In the genomic region with DNA sequence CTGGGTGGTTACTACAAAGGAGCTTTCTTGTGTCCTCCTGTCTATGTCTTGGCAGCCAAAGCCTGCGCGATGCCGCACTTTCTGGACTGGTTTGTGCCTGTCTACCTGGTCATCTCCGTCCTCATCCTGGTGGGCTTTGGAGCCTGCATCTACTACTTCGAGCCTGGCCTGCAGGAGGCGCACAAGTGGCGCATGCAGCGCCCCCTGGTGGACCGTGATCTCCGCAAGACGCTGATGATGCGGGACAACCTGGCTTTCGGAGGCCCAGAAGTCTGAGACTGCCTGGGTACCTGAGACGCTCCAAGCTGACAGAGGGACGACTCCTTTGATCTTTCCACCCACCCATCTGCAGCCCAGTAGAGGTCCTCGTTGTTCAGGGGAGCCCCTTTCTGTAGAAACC, we compare ENCODE assay signal across 8 mouse cellular contexts. TPM values are rescaled to one million over a fixed set of nuclear protein-coding genes. Genes with fewer than 3 reads are reported as not detected.
DNase-seq lines count a peak whose midpoint lies in the region; ATAC-seq and TF ChIP-seq lines count a peak whose summit lies in the region.

No protein-coding gene starts in this region.

- H3K9me3 ChIP-seq in intestine, postnatal 0 days (ENCODE audit: control insufficient read depth) = no peaks in the 10 kb centered on the region
- H3K9me3 ChIP-seq in intestine, embryonic 16.5 days (ENCODE audit: control insufficient read depth, low read length) = no peaks in the 10 kb centered on the region
- no peaks in the 10 kb centered on the region for H3K9me3 ChIP-seq in ES-E14 (ENCODE audit: control insufficient read depth, insufficient read depth, low read depth, low read length)

- H3K27me3 ChIP-seq in intestine, postnatal 0 days (replicated peaks; ENCODE audit: control insufficient read depth, insufficient read depth, low read length) = 0 out of 2 replicates have a peak, but pooled peaks cover 13% of the 10 kb centered on the region
- no peaks in the 10 kb centered on the region; the same call in 1 of the 2 replicates for H3K27me3 ChIP-seq in intestine, embryonic 16.5 days (replicated peaks; ENCODE audit: control insufficient read depth, insufficient read depth, low read length)

- in situ Hi-C loops in ES-E14 (cut with MboI; ENCODE audit: low sequenced_read_pairs in 2 of 2, unreplicated experiment in 2 of 2) = no loop called here

- no peak overlapping the region for H3K9ac ChIP-seq in intestine, postnatal 0 days (ENCODE audit: low read depth, low read length)
- H3K9ac ChIP-seq in intestine, embryonic 16.5 days (ENCODE audit: low read depth, low read length) = no peak overlapping the region
- H3K9ac ChIP-seq in ES-E14 (ENCODE audit: insufficient read depth, low read depth, low read length, poor library complexity, severe bottlenecking) = no peak overlapping the region

- H3K4me3 ChIP-seq in intestine, postnatal 0 days (ENCODE audit: low read depth, low read length) = no peak overlapping the region
- H3K4me3 ChIP-seq in intestine, embryonic 16.5 days (ENCODE audit: low read length) = no peak overlapping the region
- peak overlapping the region in 1 of 2 experiments; percentile 14; a peak in 1 of 4 replicates for H3K4me3 ChIP-seq in ES-E14 (ENCODE audit: insufficient read depth in 1 of 2, low read depth in 1 of 2, low read length in 2 of 2, poor library complexity in 1 of 2, severe bottlenecking in 1 of 2)
- no peak overlapping the region for H3K4me3 ChIP-seq in gastrocnemius, adult 2 months

- DNase-seq in ES-E14 (ENCODE audit: low read depth, low spot score) = peak; percentile 85
- peak; percentile 39 for DNase-seq in c-Kit-negative CD71-positive TER-119-positive erythroid progenitor cells, embryonic 14.5 days (ENCODE audit: low read depth, low spot score)
- peak; percentile 59 for DNase-seq in gastrocnemius, adult 2 months
- peak; percentile 81 to 86 for DNase-seq in left cerebral cortex, postnatal 14 days (ENCODE audit: low spot score in 2 of 2)
- DNase-seq in natural killer cell, adult 2 months (ENCODE audit: low spot score in 2 of 2) = peak; percentile 56 to 78
- DNase-seq in thymus, postnatal 0 days (ENCODE audit: low spot score) = peak; percentile 86

- ATAC-seq in intestine, postnatal 0 days = no peak
- no peak for ATAC-seq in intestine, embryonic 16.5 days

- H3K27ac ChIP-seq in intestine, postnatal 0 days (ENCODE audit: low read depth, low read length) = no peak overlapping the region
- no peak overlapping the region for H3K27ac ChIP-seq in intestine, embryonic 16.5 days (ENCODE audit: low read length)
- H3K27ac ChIP-seq in ES-E14 (ENCODE audit: insufficient read depth, low read depth, low read length, poor library complexity, severe bottlenecking) = no peak overlapping the region
- H3K27ac ChIP-seq in gastrocnemius, adult 2 months = no peak overlapping the region

- intact Hi-C loops in gastrocnemius, adult 2 months (cut with DNase I) = no loop called here
- intact Hi-C loops in left cerebral cortex, postnatal 14 days (cut with DNase I) = no loop called here

- no peaks in the 10 kb centered on the region for H3K36me3 ChIP-seq in intestine, postnatal 0 days (ENCODE audit: control insufficient read depth, insufficient read depth)
- no peaks in the 10 kb centered on the region for H3K36me3 ChIP-seq in intestine, embryonic 16.5 days (ENCODE audit: control insufficient read depth, insufficient read depth, low read length)
- no peaks in the 10 kb centered on the region for H3K36me3 ChIP-seq in ES-E14 (ENCODE audit: control insufficient read depth, insufficient read depth, low read length, poor library complexity, severe bottlenecking)

- no peaks in the 10 kb centered on the region for H3K4me1 ChIP-seq in intestine, postnatal 0 days (replicated peaks; ENCODE audit: control insufficient read depth, insufficient read depth, low read length)
- no peaks in the 10 kb centered on the region for H3K4me1 ChIP-seq in intestine, embryonic 16.5 days (ENCODE audit: control insufficient read depth, insufficient read depth, low read length)
- peaks cover 5 to 23% of the 10 kb centered on the region in 2 experiments; a peak in 1 of 4 replicates for H3K4me1 ChIP-seq in ES-E14 (ENCODE audit: control insufficient read depth in 2 of 2, insufficient read depth in 2 of 2, low read length in 2 of 2, poor library complexity in 1 of 2)

- TF ChIP-seq CTCF in intestine, postnatal 0 days (IDR thresholded peaks at IDR 0.05; ENCODE audit: low read depth) = peak; percentile 99
- peak; percentile 88 for TF ChIP-seq CTCF in gastrocnemius, adult 2 months (IDR thresholded peaks at IDR 0.05)

- 13% methylated on average over 16 of the region's 16 CpGs for WGBS in intestine, postnatal 0 days
- 13% methylated on average over 16 of the region's 16 CpGs for WGBS in intestine, embryonic 16.5 days

- no peak overlapping the region for H3K4me2 ChIP-seq in intestine, postnatal 0 days (replicated peaks; ENCODE audit: low read depth)
- no peak overlapping the region for H3K4me2 ChIP-seq in intestine, embryonic 16.5 days (ENCODE audit: low read depth, low read length)

TF ChIP-seq in ES-E14, 5 proteins besides CTCF, POLR2A, EP300 and RAD21:
- TF ChIP-seq CHD2 (IDR thresholded peaks at IDR 0.05; ENCODE audit: low read depth, low read length) (no peak), ZNF384 (IDR thresholded peaks at IDR 0.05; ENCODE audit: low read depth, low read length) (peak; percentile 76; the same call in 1 of the 2 replicates), MAFK (IDR thresholded peaks at IDR 0.05; ENCODE audit: insufficient read depth, low read depth, low read length) (peak; percentile 18; the same call in 1 of the 2 replicates)

RNA-seq across cellular contexts. Expression of a gene that starts 7.3 kb away (rescaled TPM):
- 0.13 TPM in 1 of 2 replicates, not detected in the other for polyA plus RNA-seq in intestine, postnatal 0 days (2015; fragmentation: Nextera tagmentation; extraction: Ambion mirVana)
- polyA plus RNA-seq in intestine, embryonic 16.5 days (2015; fragmentation: Nextera tagmentation; extraction: Ambion mirVana) = not detected in 2 replicates
- total RNA-seq in ES-E14 (2012; rRNA removed) = 1.0 and 1.2 TPM in 2 replicates
- total RNA-seq in gastrocnemius, adult 2 months (2021) = not detected
- 100 to 1,000 TPM; 104 TPM for total RNA-seq in left cerebral cortex, postnatal 14 days (2021)
- not detected in 2 replicates for polyA plus RNA-seq in thymus, postnatal 0 days (2015; fragmentation: Nextera tagmentation; extraction: Ambion mirVana)

RNA-seq across cellular contexts. Expression of a gene that starts 15.0 kb away (rescaled TPM):
- 14.8 and 16.5 TPM in 2 replicates for polyA plus RNA-seq in intestine, postnatal 0 days (2015; fragmentation: Nextera tagmentation; extraction: Ambion mirVana)
- 36.3 and 43.6 TPM in 2 replicates for polyA plus RNA-seq in intestine, embryonic 16.5 days (2015; fragmentation: Nextera tagmentation; extraction: Ambion mirVana)
- 58.2 and 80.0 TPM in 2 replicates for total RNA-seq in ES-E14 (2012; rRNA removed)
- total RNA-seq in gastrocnemius, adult 2 months (2021) = not detected
- 1 to 10 TPM; 3.3 to 5.0 TPM for total RNA-seq in left cerebral cortex, postnatal 14 days (2021)
- 59.3 and 61.5 TPM in 2 replicates for polyA plus RNA-seq in thymus, postnatal 0 days (2015; fragmentation: Nextera tagmentation; extraction: Ambion mirVana)

RNA-seq across cellular contexts. Expression of a gene that starts 15.2 kb away (rescaled TPM):
- 1.7 and 3.0 TPM in 2 replicates for polyA plus RNA-seq in intestine, postnatal 0 days (2015; fragmentation: Nextera tagmentation; extraction: Ambion mirVana)
- 4.2 and 4.4 TPM in 2 replicates for polyA plus RNA-seq in intestine, embryonic 16.5 days (2015; fragmentation: Nextera tagmentation; extraction: Ambion mirVana)
- 5.9 and 8.2 TPM in 2 replicates for total RNA-seq in ES-E14 (2012; rRNA removed)
- under 1 TPM; 0.41 to 0.45 TPM for total RNA-seq in gastrocnemius, adult 2 months (2021)
- 100 to 1,000 TPM; 428 to 442 TPM for total RNA-seq in left cerebral cortex, postnatal 14 days (2021)
- 0.90 and 1.1 TPM in 2 replicates for polyA plus RNA-seq in thymus, postnatal 0 days (2015; fragmentation: Nextera tagmentation; extraction: Ambion mirVana)

RNA-seq across cellular contexts. Expression of a gene that starts 35.3 kb away (rescaled TPM):
- polyA plus RNA-seq in intestine, postnatal 0 days (2015; fragmentation: Nextera tagmentation; extraction: Ambion mirVana) = 0.10 TPM in 1 of 2 replicates, not detected in the other
- polyA plus RNA-seq in intestine, embryonic 16.5 days (2015; fragmentation: Nextera tagmentation; extraction: Ambion mirVana) = 0.09 and 0.11 TPM in 2 replicates
- 1.7 and 2.3 TPM in 2 replicates for total RNA-seq in ES-E14 (2012; rRNA removed)
- not detected for total RNA-seq in gastrocnemius, adult 2 months (2021)
- under 1 TPM; 0.27 to 0.35 TPM for total RNA-seq in left cerebral cortex, postnatal 14 days (2021)
- 0.22 and 0.49 TPM in 2 replicates for polyA plus RNA-seq in thymus, postnatal 0 days (2015; fragmentation: Nextera tagmentation; extraction: Ambion mirVana)

RNA-seq across cellular contexts. Expression of a gene that starts 39.2 kb away (rescaled TPM):
- polyA plus RNA-seq in intestine, postnatal 0 days (2015; fragmentation: Nextera tagmentation; extraction: Ambion mirVana) = not detected in 2 replicates
- polyA plus RNA-seq in intestine, embryonic 16.5 days (2015; fragmentation: Nextera tagmentation; extraction: Ambion mirVana) = 0.15 and 0.16 TPM in 2 replicates
- 2.0 and 2.1 TPM in 2 replicates for total RNA-seq in ES-E14 (2012; rRNA removed)
- total RNA-seq in gastrocnemius, adult 2 months (2021) = not detected
- total RNA-seq in left cerebral cortex, postnatal 14 days (2021) = not detected
- polyA plus RNA-seq in thymus, postnatal 0 days (2015; fragmentation: Nextera tagmentation; extraction: Ambion mirVana) = 0.22 TPM in 1 of 2 replicates, not detected in the other

Comparison
In these comparisons a context has a peak if more than half of its experiments do, and no peak if none do; other contexts are left out.
1. RNA of a gene that starts 7.3 kb away (total RNA-seq): 104 TPM in left cerebral cortex, postnatal 14 days; 1.0 to 1.2 TPM in ES-E14 and not detected in gastrocnemius, adult 2 months; every median in the first group is over 10 times any median in the second.
2. RNA of a gene that starts 15.2 kb away (total RNA-seq): 428 to 442 TPM in left cerebral cortex, postnatal 14 days; 5.9 to 8.2 TPM in ES-E14 and 0.41 to 0.45 TPM in gastrocnemius, adult 2 months; every median in the first group is over 10 times any median in the second.
3. Peak in every context shown above with its lines, with median percentiles within 50 percentile points of each other: DNase-seq.